Comparison of ENCODE assay signal across 8 mouse cellular contexts in genomic region chr7:88276914-88277765, GRCm38 (mm10). TPM values are rescaled to one million over a fixed set of nuclear protein-coding genes. Genes with fewer than 3 reads are reported as not detected.
DNase-seq lines count a peak whose midpoint lies in the region; ATAC-seq and TF ChIP-seq lines count a peak whose summit lies in the region.

No protein-coding gene starts in this region.

- DNase-seq in frontal cortex, postnatal 36 days (ENCODE audit: low spot score in 2 of 2) = no peak
- DNase-seq in liver, embryonic 14.5 days (ENCODE audit: low read depth in 3 of 3, low spot score in 3 of 3) = peak in 1 of 3 experiments; percentile 4
- DNase-seq in urinary bladder, postnatal 25 days (ENCODE audit: low spot score) = no peak
- no peak for DNase-seq in cerebellum, postnatal 10 days

- ATAC-seq in frontal cortex, adult (ENCODE audit: low TSS enrichment) = peak; percentile 47
- no peak for ATAC-seq in heart, embryonic 14.5 days (ENCODE audit: insufficient number of reproducible peaks, insufficient read depth, low FRiP score, low read depth)
- peak; percentile 21; the same call in 1 of the 2 replicates for ATAC-seq in liver, embryonic 14.5 days (ENCODE audit: insufficient read depth)
- ATAC-seq in neural tube, embryonic 12.5 days (ENCODE audit: low FRiP score, low read depth) = no peak

- peak overlapping the region; percentile 90 for H3K4me2 ChIP-seq in heart, embryonic 14.5 days (ENCODE audit: low read length)
- peak overlapping the region; percentile 79 for H3K4me2 ChIP-seq in liver, embryonic 14.5 days (ENCODE audit: low read depth)
- peak overlapping the region; percentile 87 for H3K4me2 ChIP-seq in neural tube, embryonic 12.5 days (replicated peaks)

- no peak overlapping the region for H3K4me3 ChIP-seq in bone marrow, adult 2 months (replicated peaks; ENCODE audit: control insufficient read depth, low read depth, low read length)
- H3K4me3 ChIP-seq in heart, embryonic 14.5 days (ENCODE audit: control insufficient read depth in 1 of 2, insufficient read depth in 1 of 2, low read depth in 1 of 2, low read length in 2 of 2) = peak overlapping the region; percentile 59 to 60
- peak overlapping the region in 1 of 2 experiments; percentile 58; a peak in 2 of 4 replicates for H3K4me3 ChIP-seq in liver, embryonic 14.5 days (ENCODE audit: insufficient read depth in 1 of 2, low read depth in 2 of 2, low read length in 2 of 2)
- no peak overlapping the region for H3K4me3 ChIP-seq in neural tube, embryonic 12.5 days

- no peak for TF ChIP-seq EP300 in liver, embryonic 14.5 days (IDR thresholded peaks at IDR 0.05; ENCODE audit: low read depth)

- H3K9me3 ChIP-seq in heart, embryonic 14.5 days (ENCODE audit: control insufficient read depth, low read length) = no peaks in the 10 kb centered on the region
- H3K9me3 ChIP-seq in liver, embryonic 14.5 days (ENCODE audit: control insufficient read depth, low read length) = no peaks in the 10 kb centered on the region
- H3K9me3 ChIP-seq in neural tube, embryonic 12.5 days = no peaks in the 10 kb centered on the region

- no peak for TF ChIP-seq POLR2A in bone marrow, adult 2 months (IDR thresholded peaks at IDR 0.05; ENCODE audit: borderline replicate concordance, control insufficient read depth, low read depth, low read length)

- H3K27ac ChIP-seq in bone marrow, adult 2 months (ENCODE audit: control insufficient read depth, insufficient read depth, low read depth, low read length, poor library complexity) = peak overlapping the region; percentile 85
- peak overlapping the region; percentile 12 to 60; a peak in 1 of 4 replicates for H3K27ac ChIP-seq in heart, embryonic 14.5 days (replicated peaks in 1 of 2; ENCODE audit: control insufficient read depth in 1 of 2, insufficient read depth in 1 of 2, low read depth in 2 of 2, low read length in 2 of 2)
- H3K27ac ChIP-seq in liver, embryonic 14.5 days = no peak overlapping the region
- no peak overlapping the region for H3K27ac ChIP-seq in neural tube, embryonic 12.5 days

- H3K27me3 ChIP-seq in heart, embryonic 14.5 days (ENCODE audit: control insufficient read depth, insufficient read depth, low read length) = no peaks in the 10 kb centered on the region
- no peaks in the 10 kb centered on the region for H3K27me3 ChIP-seq in liver, embryonic 14.5 days (ENCODE audit: control insufficient read depth, insufficient read depth, low read length)
- no peaks in the 10 kb centered on the region for H3K27me3 ChIP-seq in neural tube, embryonic 12.5 days (replicated peaks)

- TF ChIP-seq CTCF in bone marrow, adult 2 months (IDR thresholded peaks at IDR 0.05; ENCODE audit: control insufficient read depth, insufficient read depth, low read length) = no peak
- TF ChIP-seq CTCF in liver, embryonic 14.5 days (IDR thresholded peaks at IDR 0.05; ENCODE audit: low read depth) = no peak

- WGBS in bone marrow, adult 2 months = 2% methylated on average over 7 of the region's 7 CpGs
- WGBS in heart, embryonic 14.5 days = 35% methylated on average over 7 of the region's 7 CpGs
- 11% methylated on average over 7 of the region's 7 CpGs for WGBS in liver, embryonic 14.5 days (ENCODE audit: insufficient replicate concordance)
- WGBS in neural tube, embryonic 12.5 days = 53% methylated on average over 7 of the region's 7 CpGs

- peaks cover 1% of the 10 kb centered on the region; the same call in 1 of the 2 replicates for H3K4me1 ChIP-seq in bone marrow, adult 2 months (ENCODE audit: control insufficient read depth, insufficient read depth, low read length)
- H3K4me1 ChIP-seq in heart, embryonic 14.5 days (ENCODE audit: control insufficient read depth in 2 of 2, insufficient read depth in 2 of 2, low read length in 2 of 2) = peaks cover 4 to 12% of the 10 kb centered on the region in 2 experiments; a peak in 3 of 4 replicates
- peaks cover 3 to 11% of the 10 kb centered on the region in 2 experiments; a peak in 3 of 4 replicates for H3K4me1 ChIP-seq in liver, embryonic 14.5 days (replicated peaks; ENCODE audit: control insufficient read depth in 2 of 2, insufficient read depth in 2 of 2, low read length in 1 of 2)
- H3K4me1 ChIP-seq in neural tube, embryonic 12.5 days = peaks cover 5% of the 10 kb centered on the region; the same call in 1 of the 2 replicates

- H3K36me3 ChIP-seq in heart, embryonic 14.5 days (ENCODE audit: control insufficient read depth, insufficient read depth, low read length) = no peaks in the 10 kb centered on the region
- no peaks in the 10 kb centered on the region for H3K36me3 ChIP-seq in liver, embryonic 14.5 days (replicated peaks; ENCODE audit: control insufficient read depth, insufficient read depth, low read depth)
- no peaks in the 10 kb centered on the region for H3K36me3 ChIP-seq in neural tube, embryonic 12.5 days

- peak overlapping the region; percentile 73 for H3K9ac ChIP-seq in heart, embryonic 14.5 days (ENCODE audit: low read length)
- no peak overlapping the region for H3K9ac ChIP-seq in liver, embryonic 14.5 days (replicated peaks)
- peak overlapping the region; percentile 43; the same call in 1 of the 2 replicates for H3K9ac ChIP-seq in neural tube, embryonic 12.5 days

RNA-seq across cellular contexts. Expression of gene Ctsc, which starts 0.7 kb away (rescaled TPM):
- polyA plus RNA-seq in bone marrow, adult 2 months (2011; ENCODE audit: insufficient read depth, insufficient read length, low replicate concordance, missing spikeins) = 11.2 and 18.4 TPM in 2 replicates
- polyA plus RNA-seq in heart, embryonic 14.5 days (2014; fragmentation: Nextera tagmentation; extraction: Ambion mirVana) = 43.6 and 44.6 TPM in 2 replicates
- polyA plus RNA-seq in liver, embryonic 14.5 days (2012; rRNA removed) = 9.7 and 14.5 TPM in 2 replicates
- 48.3 and 60.7 TPM in 2 replicates for polyA plus RNA-seq in liver, embryonic 14.5 days (2014; fragmentation: Nextera tagmentation; extraction: Ambion mirVana)
- 14.0 TPM in 2 replicates for polyA plus RNA-seq in neural tube, embryonic 12.5 days (2016; fragmentation: Nextera tagmentation; extraction: Ambion mirVana)

Comparison
In these comparisons a context has a peak if more than half of its experiments do, and no peak if none do; other contexts are left out.
1. ATAC-seq: peak in frontal cortex, adult (single experiment) and liver, embryonic 14.5 days (single experiment); none in heart, embryonic 14.5 days (single experiment) and neural tube, embryonic 12.5 days (single experiment).
2. H3K27ac ChIP-seq: peak in bone marrow, adult 2 months (single experiment) and heart, embryonic 14.5 days (2 of 2); none in liver, embryonic 14.5 days (single experiment) and neural tube, embryonic 12.5 days (single experiment).
3. H3K4me3 ChIP-seq: peak in heart, embryonic 14.5 days (2 of 2); none in bone marrow, adult 2 months (single experiment) and neural tube, embryonic 12.5 days (single experiment).
4. Peak in every context shown above with its lines, with median percentiles within 50 percentile points of each other: H3K4me2 ChIP-seq.